Mouse (Mus musculus): Measurements from ENCODE around the gene Dgcr2.

DNA sequence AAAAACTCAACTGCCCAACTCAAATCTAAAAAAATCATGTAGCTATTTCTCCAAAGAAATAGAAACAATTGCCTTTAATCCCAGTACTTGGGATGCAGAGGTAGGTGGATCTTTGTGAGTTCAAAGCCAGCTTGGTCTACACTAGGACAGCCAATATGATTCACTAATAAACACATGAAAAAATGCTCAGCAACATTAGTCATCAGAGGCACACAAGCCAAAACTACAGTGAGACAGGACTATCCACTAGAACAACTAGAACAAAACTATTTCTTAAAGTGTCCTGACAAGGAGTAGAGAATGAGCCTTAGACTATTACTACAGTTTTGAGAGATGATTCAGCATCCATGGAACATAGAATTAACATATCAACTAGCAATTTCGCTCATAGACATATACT lies 22.3 kb downstream of the Dgcr2 start:
- TF ChIP-seq CTCF (IDR thresholded peaks at IDR 0.05; ENCODE audit: low read depth) (no peak), EP300 (IDR thresholded peaks at IDR 0.05; ENCODE audit: low read depth) (no peak)

Measured in heart, postnatal 0 days (tissue).